Mouse (Mus musculus) heart, adult 2 months (tissue): ENCODE results near the gene Rps6kb1.

Experiments
- CTCF ChIP-seq: fragments of 200-600 bp; IDR thresholded peaks from 2 replicates; pipeline ENCODE4 v1.8.1; 2022; ENCODE audit warnings: antibody characterized with exemption, mild to moderate bottlenecking, moderate library complexity
- EP300 ChIP-seq: fragments of 200-500 bp; IDR thresholded peaks from 2 replicates; pipeline ENCODE4 v1.6.1; 2011; ENCODE audit warnings: low read depth, low read length, control low read depth; ENCODE audit not compliant: insufficient read depth
- POLR2A ChIP-seq: fragments of 200-500 bp; IDR thresholded peaks from 2 replicates; pipeline ENCODE4 v1.6.1; 2011; ENCODE audit warnings: mild to moderate bottlenecking, low read depth, low read length, control low read depth; ENCODE audit not compliant: insufficient read depth

DNA sequence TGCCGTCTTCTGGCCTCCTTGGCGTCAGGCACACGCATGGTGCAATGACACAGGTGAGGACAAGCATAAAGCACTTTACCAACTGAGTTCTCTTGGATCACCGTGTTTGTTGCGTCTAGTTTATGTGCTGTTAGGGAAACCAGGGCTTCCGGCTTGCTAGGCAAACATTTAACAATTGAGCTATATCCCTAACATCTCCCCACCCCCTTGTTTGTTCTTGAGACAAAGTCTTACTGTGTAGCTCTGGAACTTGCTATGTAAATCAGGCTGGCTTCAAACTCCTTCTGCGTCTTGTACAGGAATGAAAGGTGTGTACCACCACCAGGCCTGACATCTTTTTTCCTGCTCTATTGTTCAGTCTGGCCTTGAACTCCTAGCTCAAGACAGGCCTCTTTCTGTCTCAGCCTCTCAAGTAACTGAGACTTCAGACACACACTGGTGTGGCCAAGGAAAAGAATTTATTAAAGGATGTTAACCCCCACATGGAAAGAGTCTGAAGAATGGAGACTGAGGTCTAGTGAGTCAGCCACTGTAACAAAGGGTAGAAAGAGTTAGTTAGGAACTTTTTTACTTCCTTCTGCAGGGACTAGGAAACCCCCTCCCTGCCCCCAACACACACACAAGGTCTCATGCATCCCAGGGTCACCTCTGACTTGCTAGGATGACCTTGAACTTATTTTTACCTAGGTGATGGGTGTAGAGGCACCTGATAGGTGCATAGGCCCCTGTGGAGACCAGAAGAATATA is 31.2 kb upstream of the Rps6kb1 start:
- no peak for TF ChIP-seq CTCF
- no peak for TF ChIP-seq POLR2A
- TF ChIP-seq EP300, result no peak
